Mouse (Mus musculus): ENCODE results near the gene Hsf5.

The Hsf5 gene

DNA sequence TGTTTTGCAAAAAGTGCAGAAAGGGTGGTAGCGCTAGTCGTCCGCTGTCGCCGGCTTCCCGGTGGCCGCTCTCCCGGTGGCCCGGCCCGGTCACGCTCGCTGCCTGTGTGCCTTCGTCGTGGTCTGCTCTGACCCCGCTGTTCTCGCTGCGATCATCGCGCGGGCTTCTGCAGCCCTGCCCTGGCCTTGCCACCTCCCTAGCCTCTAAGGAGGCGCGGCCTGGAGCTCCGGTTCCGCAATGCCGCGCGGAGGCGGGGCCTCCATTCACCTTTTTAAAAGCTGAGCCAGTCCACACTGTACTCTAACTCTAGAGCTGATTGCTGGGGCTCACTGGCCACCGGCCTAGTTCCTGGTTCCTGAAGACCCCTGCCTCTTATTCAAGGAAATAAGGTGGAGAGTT, 22.2 kb downstream of the Hsf5 start:
- DNase-seq (ENCODE audit: low spot score in 2 of 2), result no peak

- DNase-seq (ENCODE audit: low spot score in 2 of 2), result no peak
These were observed 25.9 kb downstream of the Hsf5 start for GRCm38 (mm10) chr11:87642865-87643264.

- no peak for DNase-seq (ENCODE audit: low spot score in 2 of 2)
These were observed 37.7 kb downstream of the Hsf5 start for GRCm38 (mm10) chr11:87654693-87655092.

DNA sequence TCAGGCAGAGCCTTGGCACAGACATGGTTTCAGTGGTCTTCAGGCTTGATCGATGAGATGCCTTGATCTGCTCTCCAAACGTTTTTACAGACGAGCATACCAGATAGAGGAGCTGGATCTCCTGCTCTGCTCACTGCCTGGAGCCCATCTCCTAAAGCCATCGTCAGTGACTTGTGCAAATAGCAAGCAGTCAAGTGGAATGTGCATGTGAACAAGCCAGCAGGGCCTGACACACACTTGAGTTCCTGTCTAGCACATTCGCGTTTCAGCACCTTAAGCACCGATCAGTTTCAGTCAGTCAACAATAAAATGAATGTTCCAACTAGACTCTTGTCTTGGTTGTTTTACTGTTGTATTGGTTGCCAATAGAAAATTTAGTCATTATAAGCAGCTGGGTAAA, 42.3 kb downstream of the Hsf5 start:
- no peak for DNase-seq (ENCODE audit: low spot score in 2 of 2)

GRCm38 (mm10) chr11:87662407-87662806, 45.4 kb downstream of the Hsf5 start, which contains the start of gene Rnf43:
TSS of gene Rnf43 (plus strand) at chr11:87662722.
- DNase-seq (ENCODE audit: low spot score in 2 of 2), result peak; percentile 69 to 84

DNA sequence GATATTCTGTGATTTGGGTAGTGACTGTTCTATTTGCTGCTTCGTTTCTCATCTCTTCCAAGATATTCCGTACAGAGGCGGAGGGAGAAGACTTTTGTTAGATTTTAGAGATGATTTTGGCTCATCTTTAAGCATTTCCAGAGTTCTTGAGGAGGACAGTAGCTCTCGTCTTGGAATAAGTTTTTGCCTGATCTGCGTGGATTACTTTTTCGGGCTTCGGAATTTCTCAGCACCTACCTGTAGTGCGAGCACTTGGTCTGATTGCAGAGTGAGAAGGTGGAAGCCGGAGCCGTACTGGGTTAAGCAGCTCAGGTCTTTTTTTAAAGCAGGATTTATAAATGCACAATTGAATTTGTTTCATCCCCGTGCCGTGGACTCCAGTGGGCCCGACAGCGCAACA, 45.9 kb downstream of the Hsf5 start:
- no peak for DNase-seq (ENCODE audit: low spot score in 2 of 2)

DNA sequence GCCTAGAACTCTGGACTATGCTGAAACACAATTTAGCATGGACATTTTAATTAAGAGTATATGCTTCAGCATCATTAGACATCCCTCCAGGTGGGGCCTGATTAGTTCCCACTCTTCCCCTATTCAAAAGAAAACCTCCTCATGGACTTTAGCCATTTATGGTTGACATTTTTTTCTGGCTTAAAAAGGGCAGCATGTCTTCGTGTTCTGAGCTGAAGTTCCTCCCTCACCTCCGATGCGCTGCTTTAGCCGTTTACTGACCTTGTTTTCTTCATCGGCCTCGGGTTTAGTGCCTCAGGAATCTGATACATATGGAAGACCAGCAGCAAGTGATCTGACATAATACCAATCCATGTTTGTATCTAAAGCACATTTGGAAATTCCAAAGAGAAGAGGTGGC, 47.0 kb downstream of the Hsf5 start:
- no peak for DNase-seq (ENCODE audit: low spot score in 2 of 2)

DNA sequence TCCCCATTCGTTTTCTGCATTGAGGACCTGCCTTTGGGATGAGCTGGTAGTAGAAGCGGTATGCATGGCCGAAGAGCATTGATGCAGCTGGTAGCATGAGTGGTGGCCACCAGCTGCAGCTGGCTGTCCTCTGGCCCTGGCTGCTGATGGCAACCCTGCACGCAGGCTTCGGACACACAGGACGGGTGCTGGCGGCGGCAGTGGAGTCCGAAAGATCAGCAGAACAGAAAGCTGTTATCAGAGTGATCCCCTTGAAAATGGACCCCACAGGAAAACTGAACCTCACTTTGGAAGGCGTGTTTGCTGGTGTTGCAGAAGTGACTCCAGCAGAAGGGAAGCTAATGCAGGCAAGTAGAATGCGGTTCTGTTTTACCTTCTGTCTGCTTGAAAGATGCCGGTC, 47.6 kb downstream of the Hsf5 start:
- no peak for DNase-seq (ENCODE audit: low spot score in 2 of 2)

- no peak for DNase-seq (ENCODE audit: low spot score in 2 of 2)
These were observed 48.3 kb downstream of the Hsf5 start for GRCm38 (mm10) chr11:87665224-87665623.

GRCm38 (mm10) chr11:87665658-87666057, 48.7 kb downstream of the Hsf5 start:
- DNase-seq (ENCODE audit: low spot score in 2 of 2), result no peak

- DNase-seq (ENCODE audit: low spot score in 2 of 2), result no peak
These were observed 49.5 kb downstream of the Hsf5 start for GRCm38 (mm10) chr11:87666256-87667035.

DNA sequence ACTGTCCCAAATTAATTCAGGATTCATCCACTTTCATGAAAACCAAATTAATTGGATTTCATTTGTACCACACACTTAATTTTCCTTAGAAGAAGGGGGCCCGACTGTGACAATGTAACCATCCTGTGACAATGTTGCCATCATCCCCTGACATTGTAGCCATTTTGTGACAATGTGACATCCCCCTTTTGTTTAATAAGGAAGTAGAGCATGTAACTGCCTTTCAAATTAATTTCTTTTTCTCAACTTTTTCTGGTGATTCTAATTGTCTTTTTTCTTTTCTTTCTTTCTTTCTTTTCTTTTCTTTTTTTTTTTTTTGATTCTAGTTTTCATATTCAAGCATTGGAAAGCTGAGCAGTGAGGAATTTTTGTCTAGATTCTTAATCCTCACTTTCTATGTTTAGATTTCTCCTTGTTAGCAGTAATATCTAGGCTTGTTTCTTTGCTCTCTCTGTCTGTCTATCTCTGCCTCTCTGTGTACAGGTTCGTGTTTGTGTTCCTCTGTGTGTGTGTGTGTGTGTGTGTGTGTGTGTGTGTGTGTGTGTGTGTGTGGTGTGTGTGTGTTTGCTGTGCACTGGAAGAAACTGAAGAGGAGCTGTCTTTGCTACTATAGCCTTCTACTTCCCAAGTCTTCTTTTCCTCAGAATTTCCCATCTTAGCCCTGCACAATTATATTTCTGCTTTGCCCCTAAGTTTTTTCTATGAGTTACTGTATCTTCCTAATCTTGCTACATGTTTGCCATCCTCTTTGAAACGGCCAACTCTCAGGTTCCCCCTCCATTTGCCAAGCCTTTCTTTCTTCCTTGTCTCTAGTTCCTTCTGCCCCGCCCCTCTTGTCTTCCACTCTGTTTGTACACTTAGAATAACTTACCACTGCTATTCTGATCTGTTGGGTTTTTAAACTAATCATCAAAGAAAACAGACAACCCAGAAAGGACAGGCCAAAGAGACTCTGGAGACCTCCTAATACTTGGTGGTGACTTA, 50.4 kb downstream of the Hsf5 start:
- DNase-seq (ENCODE audit: low spot score in 2 of 2), result no peak

- no peak for DNase-seq (ENCODE audit: low spot score in 2 of 2)
These were observed 56.3 kb downstream of the Hsf5 start for GRCm38 (mm10) chr11:87673282-87673681.

DNA sequence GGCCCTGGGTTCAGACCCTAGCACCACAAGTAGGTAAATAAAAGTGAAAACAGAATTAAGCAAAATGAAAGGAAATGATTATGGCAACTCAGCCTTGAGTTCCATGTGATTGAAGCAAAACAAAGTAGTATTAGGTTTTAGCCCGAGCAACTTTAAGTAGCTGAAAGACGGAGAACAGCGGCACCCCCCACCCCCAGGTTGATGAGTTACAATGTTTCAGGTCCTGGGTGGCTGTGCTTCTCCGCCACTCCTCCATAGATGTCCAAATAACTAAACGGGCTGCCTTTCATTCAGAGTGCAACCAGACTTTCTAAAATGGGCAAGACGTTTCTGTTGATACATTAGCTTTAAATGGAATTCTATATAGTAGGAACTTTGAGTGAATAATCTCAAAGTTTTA, 58.6 kb downstream of the Hsf5 start:
- no peak for DNase-seq (ENCODE audit: low spot score in 2 of 2)

DNA sequence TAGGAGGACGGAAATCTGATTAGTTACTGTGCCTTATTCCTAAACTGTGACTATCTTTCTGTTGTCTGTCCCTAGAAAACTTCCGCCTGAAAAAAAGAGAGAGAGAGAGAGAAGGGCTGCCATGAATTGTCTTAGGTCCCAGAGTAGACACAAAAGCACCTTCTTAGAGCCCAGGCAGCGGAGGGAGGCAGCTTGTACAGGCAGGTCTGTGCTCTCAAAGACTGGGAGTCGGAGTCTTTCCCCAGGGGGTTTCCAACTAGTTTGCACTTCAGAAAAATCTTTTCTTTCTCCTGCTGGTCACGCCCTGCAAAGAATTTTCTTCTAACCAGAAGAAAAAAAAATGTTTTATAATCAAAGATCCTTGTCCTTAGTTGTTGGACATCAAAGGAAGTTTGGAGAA, 60.8 kb downstream of the Hsf5 start:
- DNase-seq (ENCODE audit: low spot score in 2 of 2), result no peak

- DNase-seq (ENCODE audit: low spot score in 2 of 2), result no peak
These were observed 61.6 kb downstream of the Hsf5 start for GRCm38 (mm10) chr11:87678545-87678944.

GRCm38 (mm10) chr11:87678976-87679375, 62.0 kb downstream of the Hsf5 start:
- no peak for DNase-seq (ENCODE audit: low spot score in 2 of 2)

DNA sequence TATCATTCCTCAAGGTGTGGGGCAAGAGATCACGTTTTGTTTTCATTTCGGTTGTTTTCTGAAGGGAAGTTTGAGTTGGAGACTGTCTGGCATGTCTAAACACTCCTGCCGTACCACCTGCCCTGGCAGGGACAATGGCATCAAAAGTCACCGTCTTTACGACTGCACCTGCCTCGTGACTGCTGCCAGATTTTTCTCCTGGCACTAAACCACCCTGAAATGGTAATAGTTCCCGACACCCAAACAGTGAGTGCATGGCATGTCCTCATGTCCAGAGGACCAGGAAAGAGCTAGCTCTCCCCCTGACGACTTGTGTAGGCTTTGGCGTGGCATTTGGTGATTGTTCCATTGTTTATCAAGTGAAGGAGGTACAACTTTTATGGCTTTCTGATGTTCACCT, 63.8 kb downstream of the Hsf5 start:
- DNase-seq (ENCODE audit: low spot score in 2 of 2), result no peak

DNA sequence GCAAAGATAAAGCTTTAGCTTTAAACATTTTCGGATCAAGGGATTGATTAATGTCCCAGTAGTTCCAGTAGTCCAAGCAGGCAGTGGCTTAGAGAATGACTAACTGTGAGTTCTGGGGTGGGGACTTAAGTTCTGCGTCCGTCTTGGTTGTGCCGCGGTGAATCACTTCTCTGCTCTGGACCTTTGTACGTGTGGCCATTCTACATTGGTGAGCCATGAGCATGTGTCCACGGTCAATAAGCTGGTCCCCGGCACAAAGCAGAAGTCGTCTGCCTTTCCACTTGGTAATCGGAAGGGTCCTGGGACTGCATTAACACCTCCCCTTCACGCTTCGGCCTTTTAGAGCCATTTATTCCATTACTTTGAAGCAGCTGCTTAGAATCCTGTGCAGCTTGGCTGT, 65.1 kb downstream of the Hsf5 start:
- DNase-seq (ENCODE audit: low spot score in 2 of 2), result no peak

DNA sequence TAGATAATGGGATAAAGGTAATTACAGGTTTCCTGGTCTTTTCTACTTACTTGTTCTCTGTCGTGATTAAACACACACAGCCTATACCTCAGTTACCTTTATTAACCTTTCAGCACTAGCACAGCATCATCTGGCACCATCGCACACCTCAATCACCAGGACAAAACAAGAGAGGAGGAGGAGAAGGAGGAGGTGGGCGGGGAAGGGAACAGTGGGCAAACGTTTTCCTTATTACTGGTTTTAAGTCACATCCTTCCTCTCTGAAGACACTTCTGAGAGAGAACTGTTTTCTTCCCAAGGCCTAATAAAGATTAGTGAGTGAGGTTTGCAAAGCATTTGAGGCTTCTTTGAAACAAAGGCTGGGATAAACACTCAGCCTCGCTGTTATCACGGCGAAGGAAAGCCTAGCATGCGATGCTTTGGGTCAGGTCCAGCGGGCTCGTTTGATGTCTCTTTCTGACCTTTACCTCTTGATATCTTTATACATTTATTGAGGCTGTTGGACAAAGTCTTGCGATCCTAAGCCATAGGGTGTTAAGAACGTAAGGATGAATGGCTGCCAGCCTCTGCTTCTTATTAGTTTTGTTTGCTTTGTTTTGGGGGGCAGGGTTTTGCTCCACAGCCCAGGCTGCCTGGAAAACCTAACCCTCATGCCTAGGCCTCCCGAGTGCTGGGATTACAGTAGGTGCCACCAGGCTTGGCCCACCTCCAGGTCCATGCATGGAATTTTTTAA, 66.0 kb downstream of the Hsf5 start:
- DNase-seq (ENCODE audit: low spot score in 2 of 2), result no peak

DNA sequence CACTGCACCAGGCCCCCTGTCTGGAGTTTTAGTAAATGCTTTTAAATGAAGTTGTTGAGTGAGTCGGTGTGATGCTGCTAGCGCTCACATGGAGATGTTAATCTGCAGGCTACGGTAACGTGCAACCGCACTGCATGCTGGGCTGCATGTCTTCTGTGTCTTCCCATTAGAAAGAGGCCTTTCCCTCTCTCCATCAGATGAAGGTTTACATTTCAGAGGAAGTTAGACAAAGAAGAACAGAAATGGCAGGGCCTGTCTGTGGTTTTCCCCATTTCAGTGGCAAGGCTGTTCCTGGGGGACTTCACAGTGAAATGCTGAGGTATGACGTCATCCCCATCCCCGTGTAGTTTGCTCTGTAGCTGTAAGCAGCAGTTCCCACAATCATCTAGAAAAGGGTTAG, 69.4 kb downstream of the Hsf5 start:
- no peak for DNase-seq (ENCODE audit: low spot score in 2 of 2)
